Mouse (Mus musculus): Measurements from ENCODE around the gene Lysmd2. TPM values are rescaled to one million over a fixed set of nuclear protein-coding genes. Genes with fewer than 3 reads are reported as not detected.
A peak's percentile ranks its signal among the peaks of the same experiment; 100 is the strongest.
"Not testable (repeated sequence)": the region's sequence is repeated elsewhere in the genome, so short reads cannot be mapped to it uniquely, and the experiment has no call there.

Lysmd2 gene
- polyA plus RNA-seq, 1 experiment from 2014 or later: 20.9 TPM

GRCm38 (mm10) chr9:75632111-75632510, 6.6 kb downstream of the Lysmd2 start:
- Histone ChIP-seq H3K36me3 (no peaks in the 10 kb centered on the region), H3K4me2 (no peak overlapping the region), H3K4me1 (replicated peaks) (peaks cover 11% of the 10 kb centered on the region; the same call in 1 of the 2 replicates), H3K27ac (peak overlapping the region; percentile 11; the same call in 1 of the 2 replicates), H3K9me3 (replicated peaks) (no peaks in the 10 kb centered on the region), H3K4me3 (no peak overlapping the region), H3K27me3 (no peaks in the 10 kb centered on the region), H3K9ac (no peak overlapping the region)
- 52% methylated on average over 10 of the region's 10 CpGs for WGBS
- no peak for ATAC-seq (replicated peaks; ENCODE audit: insufficient number of reproducible peaks, insufficient read depth, low FRiP score, low read depth)

- Histone ChIP-seq H3K4me1 (replicated peaks) (peaks cover 11% of the 10 kb centered on the region; the same call in 1 of the 2 replicates), H3K4me2 (no peak overlapping the region), H3K9ac (no peak overlapping the region), H3K4me3 (no peak overlapping the region), H3K27ac (no peak overlapping the region), H3K27me3 (no peaks in the 10 kb centered on the region), H3K36me3 (no peaks in the 10 kb centered on the region; the same call in 1 of the 2 replicates), H3K9me3 (replicated peaks) (no peaks in the 10 kb centered on the region)
- ATAC-seq (replicated peaks; ENCODE audit: insufficient number of reproducible peaks, insufficient read depth, low FRiP score, low read depth): no peak
- 43% methylated on average over 1 of the region's 1 CpGs for WGBS
Observed at GRCm38 (mm10) chr9:75632902-75633301, 7.4 kb downstream of the Lysmd2 start.

GRCm38 (mm10) chr9:75633603-75634002, 8.1 kb downstream of the Lysmd2 start:
- Histone ChIP-seq H3K9me3 (replicated peaks) (no peaks in the 10 kb centered on the region), H3K4me1 (replicated peaks) (peaks cover 11% of the 10 kb centered on the region; the same call in 1 of the 2 replicates), H3K9ac (no peak overlapping the region), H3K4me2 (no peak overlapping the region), H3K27me3 (no peaks in the 10 kb centered on the region), H3K36me3 (no peaks in the 10 kb centered on the region; the same call in 1 of the 2 replicates), H3K4me3 (no peak overlapping the region), H3K27ac (no peak overlapping the region)
- ATAC-seq (replicated peaks; ENCODE audit: insufficient number of reproducible peaks, insufficient read depth, low FRiP score, low read depth): no peak
- 86% methylated on average over 8 of the region's 8 CpGs for WGBS

GRCm38 (mm10) chr9:75634226-75634625, 8.7 kb downstream of the Lysmd2 start:
- Histone ChIP-seq H3K27me3 (no peaks in the 10 kb centered on the region), H3K9me3 (replicated peaks) (no peaks in the 10 kb centered on the region), H3K4me2 (no peak overlapping the region), H3K36me3 (no peaks in the 10 kb centered on the region; the same call in 1 of the 2 replicates), H3K4me3 (no peak overlapping the region), H3K9ac (no peak overlapping the region), H3K27ac (no peak overlapping the region), H3K4me1 (replicated peaks) (peaks cover 11% of the 10 kb centered on the region; the same call in 1 of the 2 replicates)
- ATAC-seq (replicated peaks; ENCODE audit: insufficient number of reproducible peaks, insufficient read depth, low FRiP score, low read depth): no peak
- 77% methylated on average over 4 of the region's 4 CpGs for WGBS

- H3K27ac ChIP-seq: no peak overlapping the region
- no peak overlapping the region for H3K9ac ChIP-seq
- no peak overlapping the region for H3K4me3 ChIP-seq
- ATAC-seq (replicated peaks; ENCODE audit: insufficient number of reproducible peaks, insufficient read depth, low FRiP score, low read depth): no peak
- H3K9me3 ChIP-seq (replicated peaks): no peaks in the 10 kb centered on the region
- 41% methylated on average over 3 of the region's 3 CpGs for WGBS
- no peak overlapping the region for H3K4me2 ChIP-seq
- H3K4me1 ChIP-seq (replicated peaks): no peaks in the 10 kb centered on the region
- no peaks in the 10 kb centered on the region for H3K27me3 ChIP-seq
- H3K36me3 ChIP-seq: no peaks in the 10 kb centered on the region
Observed at GRCm38 (mm10) chr9:75645405-75645804, 19.9 kb downstream of the Lysmd2 start.

- Histone ChIP-seq H3K27ac (peak overlapping the region; percentile 58; the same call in 1 of the 2 replicates), H3K9me3 (replicated peaks) (no peaks in the 10 kb centered on the region), H3K4me1 (replicated peaks) (peaks cover 8% of the 10 kb centered on the region), H3K36me3 (no peaks in the 10 kb centered on the region), H3K4me2 (peak overlapping the region; percentile 14; the same call in 1 of the 2 replicates), H3K9ac (no peak overlapping the region), H3K4me3 (no peak overlapping the region), H3K27me3 (no peaks in the 10 kb centered on the region)
- 24% methylated on average over 12 of the region's 12 CpGs for WGBS
- no peak for ATAC-seq (replicated peaks; ENCODE audit: insufficient number of reproducible peaks, insufficient read depth, low FRiP score, low read depth)
Observed at GRCm38 (mm10) chr9:75653981-75654911, 28.7 kb downstream of the Lysmd2 start.

GRCm38 (mm10) chr9:75656456-75656855, 30.9 kb downstream of the Lysmd2 start:
- WGBS: 81% methylated on average over 2 of the region's 3 CpGs
- H3K4me1 ChIP-seq (replicated peaks); H3K27ac ChIP-seq; ATAC-seq (replicated peaks; ENCODE audit: insufficient number of reproducible peaks, insufficient read depth, low FRiP score, low read depth); H3K9me3 ChIP-seq (replicated peaks); H3K9ac ChIP-seq; H3K27me3 ChIP-seq; H3K36me3 ChIP-seq; H3K4me3 ChIP-seq; H3K4me2 ChIP-seq: not testable (repeated sequence)

GRCm38 (mm10) chr9:75660917-75661316, 35.4 kb downstream of the Lysmd2 start:
- H3K4me1 ChIP-seq (replicated peaks): no peaks in the 10 kb centered on the region
- H3K9me3 ChIP-seq (replicated peaks): no peaks in the 10 kb centered on the region
- no peak for ATAC-seq (replicated peaks; ENCODE audit: insufficient number of reproducible peaks, insufficient read depth, low FRiP score, low read depth)
- H3K4me3 ChIP-seq: no peak overlapping the region
- no peaks in the 10 kb centered on the region for H3K36me3 ChIP-seq
- no peak overlapping the region for H3K4me2 ChIP-seq
- 57% methylated on average over 8 of the region's 8 CpGs for WGBS
- no peak overlapping the region for H3K9ac ChIP-seq
- H3K27me3 ChIP-seq: no peaks in the 10 kb centered on the region
- no peak overlapping the region for H3K27ac ChIP-seq

GRCm38 (mm10) chr9:75665364-75665763, 39.8 kb downstream of the Lysmd2 start:
- no peaks in the 10 kb centered on the region for H3K27me3 ChIP-seq
- H3K27ac ChIP-seq: no peak overlapping the region
- H3K4me1 ChIP-seq (replicated peaks): no peaks in the 10 kb centered on the region
- no peak overlapping the region for H3K4me3 ChIP-seq
- H3K9ac ChIP-seq: no peak overlapping the region
- H3K9me3 ChIP-seq (replicated peaks): no peaks in the 10 kb centered on the region
- 81% methylated on average over 6 of the region's 6 CpGs for WGBS
- no peaks in the 10 kb centered on the region for H3K36me3 ChIP-seq
- no peak for ATAC-seq (replicated peaks; ENCODE audit: insufficient number of reproducible peaks, insufficient read depth, low FRiP score, low read depth)
- no peak overlapping the region for H3K4me2 ChIP-seq

GRCm38 (mm10) chr9:75666612-75667011, 41.1 kb downstream of the Lysmd2 start:
- ATAC-seq (replicated peaks; ENCODE audit: insufficient number of reproducible peaks, insufficient read depth, low FRiP score, low read depth): peak; percentile 47; the same call in 1 of the 2 replicates
- no peak overlapping the region for H3K9ac ChIP-seq
- H3K27ac ChIP-seq: 0 out of 2 replicates have a peak overlapping the region, but pooled peaks have one; percentile 17
- H3K4me1 ChIP-seq (replicated peaks): no peaks in the 10 kb centered on the region
- no peaks in the 10 kb centered on the region for H3K9me3 ChIP-seq (replicated peaks)
- no peak overlapping the region for H3K4me2 ChIP-seq
- no peaks in the 10 kb centered on the region for H3K27me3 ChIP-seq
- H3K4me3 ChIP-seq: no peak overlapping the region
- 50% methylated on average over 5 of the region's 5 CpGs for WGBS
- no peaks in the 10 kb centered on the region for H3K36me3 ChIP-seq

- Histone ChIP-seq H3K9me3 (replicated peaks) (no peaks in the 10 kb centered on the region), H3K27me3 (no peaks in the 10 kb centered on the region), H3K27ac (no peak overlapping the region), H3K4me1 (replicated peaks) (peaks cover 5% of the 10 kb centered on the region; the same call in 1 of the 2 replicates), H3K36me3 (no peaks in the 10 kb centered on the region), H3K4me2 (no peak overlapping the region), H3K4me3 (no peak overlapping the region), H3K9ac (no peak overlapping the region)
- WGBS: 67% methylated on average over 6 of the region's 6 CpGs
- ATAC-seq (replicated peaks; ENCODE audit: insufficient number of reproducible peaks, insufficient read depth, low FRiP score, low read depth): no peak
Observed at GRCm38 (mm10) chr9:75672769-75673168, 47.2 kb downstream of the Lysmd2 start.
